Mouse (Mus musculus) urinary bladder, adult 2 months (tissue): ENCODE measurements around the gene Taar3. TPM values are rescaled to one million over a fixed set of nuclear protein-coding genes. Genes with fewer than 3 reads are reported as not detected.

Experiments used
- DNase-seq: peaks from one replicate; pipeline ENCODE4 v3.0.0; 2022; ENCODE audit warnings: low spot score
- polyA plus RNA-seq: library from polyadenylated mRNA; depleted of rRNA; stranded (reverse); fragments of >200 nt; gene quantifications from 2 replicates; pipeline ENCODE4 v1.2.3, GENCODE M21; 2012; rRNA removed

Gene Taar3
- polyA plus RNA-seq = not detected in 2 replicates

- no peak for DNase-seq
Measured at GRCm38 (mm10) chr10:23949508-23950005, at the start of gene Taar3. Gene Taar3, plus strand, starts transcription at chr10:23949558.

GRCm38 (mm10) chr10:23901119-23901518, 48.2 kb upstream of the Taar3 start:
- no peak for DNase-seq

GRCm38 (mm10) chr10:23905661-23906060, 43.7 kb upstream of the Taar3 start:
- DNase-seq = no peak

GRCm38 (mm10) chr10:23920056-23920455, 29.3 kb upstream of the Taar3 start, which contains the start of gene Taar1:
Gene Taar1, plus strand, starts transcription at chr10:23920356.
- no peak for DNase-seq

GRCm38 (mm10) chr10:23922468-23922867, 26.9 kb upstream of the Taar3 start:
- no peak for DNase-seq

- DNase-seq = no peak
Measured at GRCm38 (mm10) chr10:23923941-23924340, 25.4 kb upstream of the Taar3 start.

GRCm38 (mm10) chr10:23937613-23938012, 11.7 kb upstream of the Taar3 start:
- DNase-seq = no peak

- no peak for DNase-seq
Measured at GRCm38 (mm10) chr10:23938312-23938711, 11.0 kb upstream of the Taar3 start, which contains the start of gene Taar2. Gene Taar2, plus strand, starts transcription at chr10:23938572.

- no peak for DNase-seq
Measured at GRCm38 (mm10) chr10:23942465-23942864, 6.9 kb upstream of the Taar3 start.

GRCm38 (mm10) chr10:23948026-23948425, 1.3 kb upstream of the Taar3 start:
- no peak for DNase-seq

GRCm38 (mm10) chr10:23951714-23952113, 2.4 kb downstream of the Taar3 start:
- no peak for DNase-seq

GRCm38 (mm10) chr10:23959071-23959470, 9.7 kb downstream of the Taar3 start:
- DNase-seq = no peak

- DNase-seq = no peak
Measured at GRCm38 (mm10) chr10:23960444-23960915, 11.1 kb downstream of the Taar3 start, which contains the start of gene Taar4. Gene Taar4, plus strand, starts transcription at chr10:23960494.

- no peak for DNase-seq
Measured at GRCm38 (mm10) chr10:23963444-23963843, 14.1 kb downstream of the Taar3 start.

GRCm38 (mm10) chr10:23964921-23965610, 15.7 kb downstream of the Taar3 start:
- no peak for DNase-seq

GRCm38 (mm10) chr10:23970656-23971165, 21.4 kb downstream of the Taar3 start, which contains the start of gene Taar5:
Gene Taar5, plus strand, starts transcription at chr10:23970706.
- DNase-seq = no peak

GRCm38 (mm10) chr10:23971256-23971655, 21.9 kb downstream of the Taar3 start:
- no peak for DNase-seq

- DNase-seq = no peak
Measured at GRCm38 (mm10) chr10:23977958-23978357, 28.6 kb downstream of the Taar3 start.

GRCm38 (mm10) chr10:23978901-23979705, 29.7 kb downstream of the Taar3 start:
- peak; percentile 48 for DNase-seq

- DNase-seq = no peak
Measured at GRCm38 (mm10) chr10:23985546-23985945, 36.2 kb downstream of the Taar3 start, which contains the start of gene Taar6. Gene Taar6, minus strand, starts transcription at chr10:23985646.

GRCm38 (mm10) chr10:23986419-23986818, 37.1 kb downstream of the Taar3 start:
- DNase-seq = no peak

GRCm38 (mm10) chr10:23993381-23993780, 44.0 kb downstream of the Taar3 start, which contains the start of gene Taar7a:
Gene Taar7a, minus strand, starts transcription at chr10:23993481.
- DNase-seq = no peak
